Mouse (Mus musculus) CD4-positive, CD25-positive, alpha-beta regulatory T cell, adult 4 months (primary cell): ENCODE results near the gene Enox1. TPM values are rescaled to one million over a fixed set of nuclear protein-coding genes. Genes with fewer than 3 reads are reported as not detected.
"Not testable (repeated sequence)": the region's sequence is repeated elsewhere in the genome, so short reads cannot be mapped to it uniquely, and the experiment has no call there.

Experiments used
- ATAC-seq: one replicate; pipeline ENCODE4 v1.8.0; 2017
- polyA plus RNA-seq, 2 experiments: library from polyadenylated mRNA; unstranded; fragments of 100-300 nt; shearing (Covaris generic); gene quantifications; one replicate each; pipeline ENCODE4 v1.2.1; 2017

The Enox1 gene
- polyA plus RNA-seq = not detected

GRCm38 (mm10) chr14:77156222-77156910 lies at the start of gene Enox1:
Enox1 (plus strand) TSS chr14:77156763.
- ATAC-seq = no peak

GRCm38 (mm10) chr14:77110622-77111021 lies 45.9 kb upstream of the Enox1 start:
- ATAC-seq = not testable (repeated sequence)

GRCm38 (mm10) chr14:77130612-77131011 lies 26.0 kb upstream of the Enox1 start:
- ATAC-seq = no peak

GRCm38 (mm10) chr14:77136936-77137335 lies 19.6 kb upstream of the Enox1 start:
- no peak for ATAC-seq

GRCm38 (mm10) chr14:77141324-77142282 lies 15.0 kb upstream of the Enox1 start:
- peak; percentile 62 for ATAC-seq

GRCm38 (mm10) chr14:77145103-77145502 lies 11.5 kb upstream of the Enox1 start:
- ATAC-seq = no peak

- no peak for ATAC-seq
Observed at GRCm38 (mm10) chr14:77147635-77148034, 8.9 kb upstream of the Enox1 start.

GRCm38 (mm10) chr14:77150556-77150955 lies 6.0 kb upstream of the Enox1 start:
- no peak for ATAC-seq

- ATAC-seq = no peak
Observed at GRCm38 (mm10) chr14:77151431-77151830, 5.1 kb upstream of the Enox1 start.

- no peak for ATAC-seq
Observed at GRCm38 (mm10) chr14:77156911-77157504, 445 bp downstream of the Enox1 start.

GRCm38 (mm10) chr14:77157505-77157911 lies 945 bp downstream of the Enox1 start:
- ATAC-seq = no peak

- no peak for ATAC-seq
Observed at GRCm38 (mm10) chr14:77159397-77159796, 2.8 kb downstream of the Enox1 start.

GRCm38 (mm10) chr14:77162496-77162895 lies 5.9 kb downstream of the Enox1 start:
- ATAC-seq = no peak

GRCm38 (mm10) chr14:77164396-77164795 lies 7.8 kb downstream of the Enox1 start:
- no peak for ATAC-seq

- ATAC-seq = no peak
Observed at GRCm38 (mm10) chr14:77168161-77168560, 11.6 kb downstream of the Enox1 start.

- ATAC-seq = no peak
Observed at GRCm38 (mm10) chr14:77174491-77174890, 17.9 kb downstream of the Enox1 start.

- no peak for ATAC-seq
Observed at GRCm38 (mm10) chr14:77174931-77175330, 18.4 kb downstream of the Enox1 start.

GRCm38 (mm10) chr14:77180241-77180640 lies 23.7 kb downstream of the Enox1 start:
- no peak for ATAC-seq

GRCm38 (mm10) chr14:77180753-77181374 lies 24.3 kb downstream of the Enox1 start:
- no peak for ATAC-seq

GRCm38 (mm10) chr14:77183491-77183890 lies 26.9 kb downstream of the Enox1 start:
- no peak for ATAC-seq

GRCm38 (mm10) chr14:77190158-77190557 lies 33.6 kb downstream of the Enox1 start:
- ATAC-seq = no peak

GRCm38 (mm10) chr14:77195314-77196020 lies 38.9 kb downstream of the Enox1 start:
- no peak for ATAC-seq
